Comparison of ENCODE assay signal across 8 mouse cellular contexts in the genomic region with DNA sequence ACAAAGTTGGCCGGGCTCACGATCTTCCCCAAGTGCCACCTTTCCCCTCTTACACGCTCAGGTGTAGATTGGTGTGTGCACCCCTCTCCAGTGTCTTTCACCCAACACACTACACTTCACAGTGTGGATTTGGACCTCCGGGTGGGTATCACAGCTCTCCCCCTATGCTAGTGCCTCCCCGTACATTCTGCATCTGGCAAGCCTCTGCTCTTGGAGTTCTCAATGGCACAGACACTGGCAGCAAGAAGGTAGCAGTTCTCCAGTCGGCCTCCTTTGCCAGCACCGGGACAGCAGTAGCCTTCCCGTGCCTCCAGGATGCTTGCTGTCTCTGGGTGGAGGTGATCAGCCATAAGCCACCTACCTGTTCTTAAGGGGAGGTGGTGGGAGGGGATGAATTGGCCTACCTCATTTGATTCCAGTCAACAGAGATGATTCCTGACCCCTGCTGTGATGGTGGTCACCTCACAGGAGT. TPM values are rescaled to one million over a fixed set of nuclear protein-coding genes. Genes with fewer than 3 reads are reported as not detected.
A peak's percentile ranks its signal among the peaks of the same experiment; 100 is the strongest.
DNase-seq lines count a peak whose midpoint lies in the region; ATAC-seq and TF ChIP-seq lines count a peak whose summit lies in the region.

No protein-coding gene starts in this region.

- no peak overlapping the region for H3K4me3 ChIP-seq in forebrain, embryonic 11.5 days (ENCODE audit: low read depth, low read length)
- H3K4me3 ChIP-seq in forebrain, embryonic 15.5 days = no peak overlapping the region
- H3K4me3 ChIP-seq in lung, embryonic 16.5 days (ENCODE audit: low read length) = no peak overlapping the region
- H3K4me3 ChIP-seq in lung, adult 2 months (replicated peaks; ENCODE audit: extremely low read depth, low read depth, low read length) = no peak overlapping the region
- no peak overlapping the region for H3K4me3 ChIP-seq in intestine, postnatal 0 days (ENCODE audit: low read depth, low read length)
- H3K4me3 ChIP-seq in midbrain, postnatal 0 days (ENCODE audit: low read depth, low read length) = no peak overlapping the region

- 89% methylated on average over 8 of the region's 8 CpGs for WGBS in forebrain, embryonic 11.5 days
- 84% methylated on average over 8 of the region's 8 CpGs for WGBS in forebrain, embryonic 15.5 days
- 77% methylated on average over 8 of the region's 8 CpGs for WGBS in lung, embryonic 16.5 days
- WGBS in lung, adult 2 months = 76% methylated on average over 8 of the region's 8 CpGs
- 79% methylated on average over 8 of the region's 8 CpGs for WGBS in intestine, postnatal 0 days
- 87% methylated on average over 8 of the region's 8 CpGs for WGBS in midbrain, postnatal 0 days

- peak; percentile 28; the same call in 1 of the 2 replicates for ATAC-seq in forebrain, embryonic 11.5 days (replicated peaks; ENCODE audit: low FRiP score)
- ATAC-seq in forebrain, embryonic 15.5 days (replicated peaks) = no peak
- ATAC-seq in lung, embryonic 16.5 days (ENCODE audit: low read depth) = no peak
- ATAC-seq in intestine, postnatal 0 days = no peak
- peak; percentile 17; the same call in 1 of the 2 replicates for ATAC-seq in midbrain, postnatal 0 days (ENCODE audit: low FRiP score)

- H3K36me3 ChIP-seq in forebrain, embryonic 11.5 days (ENCODE audit: control insufficient read depth, insufficient read depth, low read length) = peaks cover 15% of the 10 kb centered on the region; the same call in 1 of the 2 replicates
- H3K36me3 ChIP-seq in forebrain, embryonic 15.5 days = peaks cover 45% of the 10 kb centered on the region
- peaks cover 39% of the 10 kb centered on the region for H3K36me3 ChIP-seq in lung, embryonic 16.5 days (ENCODE audit: control insufficient read depth, insufficient read depth, low read length)
- H3K36me3 ChIP-seq in intestine, postnatal 0 days (ENCODE audit: control insufficient read depth, insufficient read depth) = peaks cover 34% of the 10 kb centered on the region
- peaks cover 42% of the 10 kb centered on the region for H3K36me3 ChIP-seq in midbrain, postnatal 0 days (ENCODE audit: insufficient read depth, low read length)

- DNase-seq in forebrain, embryonic 11.5 days (ENCODE audit: low spot score) = peak; percentile 53
- no peak for DNase-seq in lung, adult 2 months
- no peak for DNase-seq in midbrain, postnatal 0 days (ENCODE audit: low spot score)
- DNase-seq in embryo, embryonic 11 days = no peak
- DNase-seq in c-Kit-positive CD71-positive TER-119-positive erythroid progenitor cells, embryonic 14.5 days (ENCODE audit: low spot score) = no peak

- H3K9ac ChIP-seq in forebrain, embryonic 11.5 days (ENCODE audit: low read length) = peak overlapping the region; percentile 49
- H3K9ac ChIP-seq in forebrain, embryonic 15.5 days (replicated peaks) = no peak overlapping the region
- H3K9ac ChIP-seq in lung, embryonic 16.5 days (ENCODE audit: low read length) = no peak overlapping the region
- no peak overlapping the region for H3K9ac ChIP-seq in intestine, postnatal 0 days (ENCODE audit: low read depth, low read length)
- H3K9ac ChIP-seq in midbrain, postnatal 0 days (replicated peaks; ENCODE audit: low read length, poor library complexity, severe bottlenecking) = no peak overlapping the region

- H3K4me2 ChIP-seq in forebrain, embryonic 11.5 days (ENCODE audit: low read depth, low read length, severe bottlenecking) = 0 out of 2 replicates have a peak overlapping the region, but pooled peaks have one; percentile 11
- no peak overlapping the region for H3K4me2 ChIP-seq in forebrain, embryonic 15.5 days (replicated peaks)
- peak overlapping the region; percentile 49; the same call in 1 of the 2 replicates for H3K4me2 ChIP-seq in lung, embryonic 16.5 days (ENCODE audit: low read depth, low read length)
- H3K4me2 ChIP-seq in intestine, postnatal 0 days (replicated peaks; ENCODE audit: low read depth) = peak overlapping the region; percentile 64; the same call in 1 of the 2 replicates
- H3K4me2 ChIP-seq in midbrain, postnatal 0 days (ENCODE audit: low read depth, low read length, poor library complexity, severe bottlenecking) = peak overlapping the region; percentile 27; the same call in 1 of the 2 replicates

- no peaks in the 10 kb centered on the region for H3K9me3 ChIP-seq in forebrain, embryonic 11.5 days (ENCODE audit: control insufficient read depth, low read length)
- no peaks in the 10 kb centered on the region for H3K9me3 ChIP-seq in forebrain, embryonic 15.5 days
- no peaks in the 10 kb centered on the region for H3K9me3 ChIP-seq in lung, embryonic 16.5 days (ENCODE audit: control insufficient read depth, low read length)
- H3K9me3 ChIP-seq in intestine, postnatal 0 days (ENCODE audit: control insufficient read depth) = no peaks in the 10 kb centered on the region
- no peaks in the 10 kb centered on the region for H3K9me3 ChIP-seq in midbrain, postnatal 0 days (ENCODE audit: low read length)

- no peak overlapping the region for H3K27ac ChIP-seq in forebrain, embryonic 11.5 days (ENCODE audit: low read depth, low read length)
- H3K27ac ChIP-seq in forebrain, embryonic 15.5 days (replicated peaks) = no peak overlapping the region
- no peak overlapping the region for H3K27ac ChIP-seq in lung, embryonic 16.5 days (ENCODE audit: low read length)
- H3K27ac ChIP-seq in intestine, postnatal 0 days (ENCODE audit: low read depth, low read length) = no peak overlapping the region
- H3K27ac ChIP-seq in midbrain, postnatal 0 days (ENCODE audit: low read depth, low read length) = no peak overlapping the region; the same call in 1 of the 2 replicates

- no peaks in the 10 kb centered on the region for H3K27me3 ChIP-seq in forebrain, embryonic 11.5 days (ENCODE audit: control insufficient read depth, insufficient read depth, low read length)
- no peaks in the 10 kb centered on the region for H3K27me3 ChIP-seq in forebrain, embryonic 15.5 days
- H3K27me3 ChIP-seq in lung, embryonic 16.5 days (ENCODE audit: control insufficient read depth, insufficient read depth, low read depth, low read length) = no peaks in the 10 kb centered on the region
- no peaks in the 10 kb centered on the region for H3K27me3 ChIP-seq in intestine, postnatal 0 days (replicated peaks; ENCODE audit: control insufficient read depth, insufficient read depth, low read length)
- no peaks in the 10 kb centered on the region for H3K27me3 ChIP-seq in midbrain, postnatal 0 days (ENCODE audit: insufficient read depth, low read length)

- no peak for TF ChIP-seq CTCF in lung, adult 2 months (IDR thresholded peaks at IDR 0.05; ENCODE audit: insufficient read depth, low read length)
- no peak for TF ChIP-seq CTCF in intestine, postnatal 0 days (IDR thresholded peaks at IDR 0.05; ENCODE audit: low read depth)
- no peak for TF ChIP-seq CTCF in midbrain, postnatal 0 days (IDR thresholded peaks at IDR 0.05)

- H3K4me1 ChIP-seq in forebrain, embryonic 11.5 days (replicated peaks; ENCODE audit: control insufficient read depth, insufficient read depth, low read length) = peaks cover 5% of the 10 kb centered on the region; the same call in 1 of the 2 replicates
- peaks cover 11% of the 10 kb centered on the region for H3K4me1 ChIP-seq in forebrain, embryonic 15.5 days
- peaks cover 18% of the 10 kb centered on the region for H3K4me1 ChIP-seq in lung, embryonic 16.5 days (replicated peaks; ENCODE audit: control insufficient read depth, insufficient read depth, low read length)
- H3K4me1 ChIP-seq in lung, adult 2 months (ENCODE audit: control insufficient read depth, insufficient read depth, low read length) = 0 out of 2 replicates have a peak, but pooled peaks cover 3% of the 10 kb centered on the region
- H3K4me1 ChIP-seq in intestine, postnatal 0 days (replicated peaks; ENCODE audit: control insufficient read depth, insufficient read depth, low read length) = no peaks in the 10 kb centered on the region
- no peaks in the 10 kb centered on the region for H3K4me1 ChIP-seq in midbrain, postnatal 0 days (ENCODE audit: insufficient read depth, low read length)

- no peak for TF ChIP-seq POLR2A in lung, adult 2 months (IDR thresholded peaks at IDR 0.05; ENCODE audit: borderline replicate concordance, extremely low read depth, low read depth, low read length)

RNA-seq across cellular contexts. Expression of a gene that starts 10.9 kb away (rescaled TPM):
- 0.37 TPM in 1 of 2 replicates, not detected in the other for polyA plus RNA-seq in forebrain, embryonic 11.5 days (2014; fragmentation: Nextera tagmentation; extraction: Ambion mirVana)
- polyA plus RNA-seq in forebrain, embryonic 15.5 days (2015; fragmentation: Nextera tagmentation; extraction: Ambion mirVana) = 0.29 and 0.32 TPM in 2 replicates
- 1.1 and 1.2 TPM in 2 replicates for polyA plus RNA-seq in lung, embryonic 16.5 days (2015; fragmentation: Nextera tagmentation; extraction: Ambion mirVana)
- 0.15 and 0.34 TPM in 2 replicates for polyA plus RNA-seq in lung, adult 2 months (2012; rRNA removed)
- 0.16 and 0.26 TPM in 2 replicates for polyA plus RNA-seq in intestine, postnatal 0 days (2015; fragmentation: Nextera tagmentation; extraction: Ambion mirVana)
- 0.66 and 1.8 TPM in 2 replicates for total RNA-seq in midbrain, postnatal 0 days (2014; rRNA removed)
- polyA plus RNA-seq in midbrain, postnatal 0 days (2015; fragmentation: Nextera tagmentation; extraction: Ambion mirVana) = 0.43 and 0.54 TPM in 2 replicates

RNA-seq across cellular contexts. Expression of a gene that starts 11.5 kb away (rescaled TPM):
- 13.6 and 14.9 TPM in 2 replicates for polyA plus RNA-seq in forebrain, embryonic 11.5 days (2014; fragmentation: Nextera tagmentation; extraction: Ambion mirVana)
- 10.1 and 10.4 TPM in 2 replicates for polyA plus RNA-seq in forebrain, embryonic 15.5 days (2015; fragmentation: Nextera tagmentation; extraction: Ambion mirVana)
- polyA plus RNA-seq in lung, embryonic 16.5 days (2015; fragmentation: Nextera tagmentation; extraction: Ambion mirVana) = 17.8 and 19.5 TPM in 2 replicates
- polyA plus RNA-seq in lung, adult 2 months (2012; rRNA removed) = 20.3 and 24.2 TPM in 2 replicates
- 5.1 and 6.3 TPM in 2 replicates for polyA plus RNA-seq in intestine, postnatal 0 days (2015; fragmentation: Nextera tagmentation; extraction: Ambion mirVana)
- total RNA-seq in midbrain, postnatal 0 days (2014; rRNA removed) = 14.2 and 19.9 TPM in 2 replicates
- polyA plus RNA-seq in midbrain, postnatal 0 days (2015; fragmentation: Nextera tagmentation; extraction: Ambion mirVana) = 6.3 and 6.5 TPM in 2 replicates

RNA-seq across cellular contexts. Expression of a gene that starts 19.5 kb away (rescaled TPM):
- 20.2 and 20.3 TPM in 2 replicates for polyA plus RNA-seq in forebrain, embryonic 11.5 days (2014; fragmentation: Nextera tagmentation; extraction: Ambion mirVana)
- polyA plus RNA-seq in forebrain, embryonic 15.5 days (2015; fragmentation: Nextera tagmentation; extraction: Ambion mirVana) = 10.5 and 10.7 TPM in 2 replicates
- polyA plus RNA-seq in lung, embryonic 16.5 days (2015; fragmentation: Nextera tagmentation; extraction: Ambion mirVana) = 16.9 and 18.8 TPM in 2 replicates
- polyA plus RNA-seq in lung, adult 2 months (2012; rRNA removed) = 9.4 and 12.4 TPM in 2 replicates
- 2.2 and 2.5 TPM in 2 replicates for polyA plus RNA-seq in intestine, postnatal 0 days (2015; fragmentation: Nextera tagmentation; extraction: Ambion mirVana)
- total RNA-seq in midbrain, postnatal 0 days (2014; rRNA removed) = 36.4 and 42.0 TPM in 2 replicates
- 6.8 and 7.2 TPM in 2 replicates for polyA plus RNA-seq in midbrain, postnatal 0 days (2015; fragmentation: Nextera tagmentation; extraction: Ambion mirVana)

RNA-seq across cellular contexts. Expression of a gene that starts 26.8 kb away (rescaled TPM):
- 38.0 and 48.6 TPM in 2 replicates for polyA plus RNA-seq in forebrain, embryonic 11.5 days (2014; fragmentation: Nextera tagmentation; extraction: Ambion mirVana)
- 106 and 112 TPM in 2 replicates for polyA plus RNA-seq in forebrain, embryonic 15.5 days (2015; fragmentation: Nextera tagmentation; extraction: Ambion mirVana)
- 55.0 and 55.9 TPM in 2 replicates for polyA plus RNA-seq in lung, embryonic 16.5 days (2015; fragmentation: Nextera tagmentation; extraction: Ambion mirVana)
- polyA plus RNA-seq in lung, adult 2 months (2012; rRNA removed) = 37.6 and 51.9 TPM in 2 replicates
- 70.9 and 71.5 TPM in 2 replicates for polyA plus RNA-seq in intestine, postnatal 0 days (2015; fragmentation: Nextera tagmentation; extraction: Ambion mirVana)
- 143 and 146 TPM in 2 replicates for total RNA-seq in midbrain, postnatal 0 days (2014; rRNA removed)
- 131 and 162 TPM in 2 replicates for polyA plus RNA-seq in midbrain, postnatal 0 days (2015; fragmentation: Nextera tagmentation; extraction: Ambion mirVana)

RNA-seq across cellular contexts. Expression of a gene that starts 50.3 kb away (rescaled TPM):
- polyA plus RNA-seq in forebrain, embryonic 11.5 days (2014; fragmentation: Nextera tagmentation; extraction: Ambion mirVana) = 30.8 and 32.7 TPM in 2 replicates
- 10.9 and 13.6 TPM in 2 replicates for polyA plus RNA-seq in forebrain, embryonic 15.5 days (2015; fragmentation: Nextera tagmentation; extraction: Ambion mirVana)
- polyA plus RNA-seq in lung, embryonic 16.5 days (2015; fragmentation: Nextera tagmentation; extraction: Ambion mirVana) = 48.2 and 48.5 TPM in 2 replicates
- 26.4 and 27.3 TPM in 2 replicates for polyA plus RNA-seq in lung, adult 2 months (2012; rRNA removed)
- 5.9 and 6.1 TPM in 2 replicates for polyA plus RNA-seq in intestine, postnatal 0 days (2015; fragmentation: Nextera tagmentation; extraction: Ambion mirVana)
- 9.6 and 12.9 TPM in 2 replicates for total RNA-seq in midbrain, postnatal 0 days (2014; rRNA removed)
- polyA plus RNA-seq in midbrain, postnatal 0 days (2015; fragmentation: Nextera tagmentation; extraction: Ambion mirVana) = 4.2 and 5.2 TPM in 2 replicates

Comparison
In these comparisons a context has a peak if more than half of its experiments do, and no peak if none do; other contexts are left out.
1. ATAC-seq: peak in forebrain, embryonic 11.5 days (single experiment) and midbrain, postnatal 0 days (single experiment); none in forebrain, embryonic 15.5 days (single experiment), lung, embryonic 16.5 days (single experiment) and intestine, postnatal 0 days (single experiment).